Mouse (Mus musculus): ENCODE measurements at regions not wholly inside any gene's neighbourhood (a gene's known extent, or its start where the extent isn't known, plus 50 kb on each side); places are given as distances from the start of the nearest gene placed in this dataset.

- no peak for DNase-seq
These were observed 285.0 kb upstream of the Gm21798 start for GRCm38 (mm10) chr15:64532260-64533120.

GRCm38 (mm10) chr15:64533169-64533795 is 284.2 kb upstream of the Gm21798 start:
- no peak for DNase-seq

- DNase-seq, result no peak
These were observed 283.3 kb upstream of the Gm21798 start for GRCm38 (mm10) chr15:64534166-64534565.

GRCm38 (mm10) chr15:64535160-64535559 is 282.3 kb upstream of the Gm21798 start:
- no peak for DNase-seq

- DNase-seq, result no peak
These were observed 276.1 kb upstream of the Gm21798 start for GRCm38 (mm10) chr15:64541395-64541794.

GRCm38 (mm10) chr15:64542250-64542901 is 275.1 kb upstream of the Gm21798 start:
- DNase-seq, result no peak

- no peak for DNase-seq
These were observed 274.6 kb upstream of the Gm21798 start for GRCm38 (mm10) chr15:64542908-64543307.

- DNase-seq, result no peak
These were observed 271.5 kb upstream of the Gm21798 start for GRCm38 (mm10) chr15:64546035-64546434.

- DNase-seq, result no peak
These were observed 260.0 kb upstream of the Gm21798 start for GRCm38 (mm10) chr15:64557540-64557939.

GRCm38 (mm10) chr15:64558220-64558619 is 259.3 kb upstream of the Gm21798 start:
- no peak for DNase-seq

GRCm38 (mm10) chr15:64562431-64563111 is 254.9 kb upstream of the Gm21798 start:
- no peak for DNase-seq

- DNase-seq, result no peak
These were observed 252.8 kb upstream of the Gm21798 start for GRCm38 (mm10) chr15:64564703-64565102.

GRCm38 (mm10) chr15:64576891-64577535 is 240.5 kb upstream of the Gm21798 start:
- no peak for DNase-seq

GRCm38 (mm10) chr15:64578991-64579390 is 238.5 kb upstream of the Gm21798 start:
- DNase-seq, result no peak

- no peak for DNase-seq
These were observed 237.0 kb upstream of the Gm21798 start for GRCm38 (mm10) chr15:64580481-64580880.

- DNase-seq, result no peak
These were observed 236.4 kb upstream of the Gm21798 start for GRCm38 (mm10) chr15:64581046-64581445.

- DNase-seq, result no peak
These were observed 233.4 kb upstream of the Gm21798 start for GRCm38 (mm10) chr15:64584129-64584528.

GRCm38 (mm10) chr15:64586776-64587175 is 230.7 kb upstream of the Gm21798 start:
- DNase-seq, result no peak

- no peak for DNase-seq
These were observed 227.2 kb upstream of the Gm21798 start for GRCm38 (mm10) chr15:64590092-64590881.

- DNase-seq, result no peak
These were observed 204.0 kb upstream of the Gm21798 start for GRCm38 (mm10) chr15:64613503-64613902.

- DNase-seq, result no peak
These were observed 199.0 kb upstream of the Gm21798 start for GRCm38 (mm10) chr15:64618471-64618870.

- DNase-seq, result no peak
These were observed 195.6 kb upstream of the Gm21798 start for GRCm38 (mm10) chr15:64621876-64622275.
